Mouse (Mus musculus) spleen, postnatal 4 days (tissue): ENCODE results near the gene Nup37.
A peak's percentile ranks its signal among the peaks of the same experiment; 100 is the strongest.

Experiments used
- DNase-seq, 2 experiments: peaks; one replicate each; pipeline ENCODE4 v3.0.0; 2022; ENCODE audit warnings: low spot score in 2 of 2

Nup37 gene

GRCm38 (mm10) chr10:88146707-88147477 lies at the start of gene Nup37, which contains the start of gene Parpbp:
TSS of gene Nup37 (plus strand) at chr10:88146992.
TSS of gene Parpbp (minus strand) at chr10:88146941.
- DNase-seq: peak; percentile 92 to 96

GRCm38 (mm10) chr10:88106169-88106568 lies 40.6 kb upstream of the Nup37 start:
- no peak for DNase-seq

DNA sequence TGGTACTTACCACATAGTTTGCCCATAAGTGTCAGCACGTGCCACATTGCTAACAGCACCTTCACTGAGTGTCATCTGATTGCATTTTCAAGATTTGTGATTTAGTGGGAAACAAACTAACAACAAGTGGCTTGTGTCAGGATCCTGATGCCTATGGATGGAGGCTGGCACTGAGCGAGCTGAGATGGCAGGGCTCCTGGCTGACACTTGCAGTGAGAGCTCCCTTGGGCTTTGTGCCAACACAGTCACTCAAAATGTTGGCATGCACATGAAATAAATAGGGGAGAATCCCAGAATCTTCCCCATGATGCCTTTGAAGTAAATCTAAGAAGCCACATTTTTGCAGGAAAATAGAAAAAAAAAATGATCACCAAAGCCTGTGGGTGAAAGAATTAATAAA lies 33.5 kb upstream of the Nup37 start:
- DNase-seq: no peak

DNA sequence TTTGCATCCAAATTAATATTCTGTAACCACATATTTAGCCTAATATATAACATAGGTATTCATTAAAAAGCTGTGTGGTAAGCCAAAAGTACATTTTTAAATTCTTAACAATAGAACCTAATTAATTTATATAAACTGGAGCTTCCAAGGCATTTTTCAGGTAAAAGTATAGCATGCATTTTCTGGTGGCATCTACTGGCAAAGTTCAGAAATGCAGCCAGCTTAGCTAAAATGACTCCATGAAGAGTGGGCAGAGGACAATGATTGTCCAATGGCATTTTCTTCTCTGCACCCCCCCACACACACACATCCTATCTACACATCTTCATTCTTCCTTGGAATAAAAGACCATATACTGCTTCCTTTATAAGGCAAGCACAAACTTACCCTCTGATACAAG lies 27.1 kb upstream of the Nup37 start:
- no peak for DNase-seq

DNA sequence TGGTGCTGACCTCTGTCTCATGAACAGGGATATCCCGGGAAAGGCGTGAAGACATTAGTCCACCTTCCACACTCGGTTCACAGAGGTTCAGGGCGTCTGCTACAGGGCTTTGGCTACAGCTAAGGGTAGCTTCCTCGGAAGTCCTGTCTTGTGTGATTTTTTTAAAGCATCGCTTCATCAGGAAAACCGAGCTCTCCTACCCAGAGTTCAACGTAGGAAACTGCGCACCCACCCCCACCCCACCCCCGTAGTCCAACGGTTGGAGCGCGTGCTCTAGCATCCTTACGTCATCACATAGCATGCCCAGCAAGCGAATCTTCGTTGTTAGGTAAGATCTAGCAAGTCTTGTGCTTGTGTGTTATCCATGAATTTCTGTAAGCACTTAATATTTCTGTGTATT lies 11.2 kb upstream of the Nup37 start:
- DNase-seq: no peak

DNA sequence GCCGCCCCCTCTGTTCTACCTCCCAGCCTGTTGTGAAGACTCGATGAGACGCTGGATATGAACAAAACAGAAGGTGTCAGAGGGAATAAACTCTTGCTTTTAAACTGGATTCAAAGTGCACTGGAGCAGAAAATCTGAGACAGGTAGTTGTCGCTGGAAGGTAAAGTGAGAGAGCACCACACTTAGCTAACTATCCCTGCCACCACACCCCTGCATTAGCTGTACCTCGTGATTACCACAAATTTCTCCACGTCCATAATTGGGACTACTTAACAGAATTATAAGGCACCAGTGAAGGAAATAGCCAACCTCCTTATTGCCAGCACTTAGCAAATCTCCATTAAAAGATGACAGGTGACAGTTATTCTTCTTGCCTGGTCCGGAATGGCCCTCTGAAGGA lies 605 bp upstream of the Nup37 start:
- no peak for DNase-seq

GRCm38 (mm10) chr10:88150381-88150780 lies 3.6 kb downstream of the Nup37 start:
- DNase-seq: no peak

DNA sequence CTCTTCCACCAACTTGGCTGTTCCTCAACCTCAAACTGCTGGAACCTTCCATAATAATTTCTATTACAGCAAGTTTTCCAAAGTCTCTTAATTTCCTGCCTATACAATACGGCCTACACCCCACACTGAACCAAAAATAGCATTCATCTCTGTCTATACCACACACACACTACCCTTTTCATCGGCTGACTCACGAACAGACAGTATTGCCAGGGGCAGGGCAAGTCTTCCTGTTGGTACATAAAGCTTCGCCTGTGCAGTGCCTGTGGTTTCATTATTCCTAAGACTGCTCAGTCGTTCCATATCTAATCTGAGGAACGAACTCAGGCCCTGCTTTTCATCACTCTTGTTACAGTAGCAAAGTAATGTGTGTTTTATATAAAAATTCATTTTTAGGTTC lies 4.9 kb downstream of the Nup37 start:
- DNase-seq: no peak

DNA sequence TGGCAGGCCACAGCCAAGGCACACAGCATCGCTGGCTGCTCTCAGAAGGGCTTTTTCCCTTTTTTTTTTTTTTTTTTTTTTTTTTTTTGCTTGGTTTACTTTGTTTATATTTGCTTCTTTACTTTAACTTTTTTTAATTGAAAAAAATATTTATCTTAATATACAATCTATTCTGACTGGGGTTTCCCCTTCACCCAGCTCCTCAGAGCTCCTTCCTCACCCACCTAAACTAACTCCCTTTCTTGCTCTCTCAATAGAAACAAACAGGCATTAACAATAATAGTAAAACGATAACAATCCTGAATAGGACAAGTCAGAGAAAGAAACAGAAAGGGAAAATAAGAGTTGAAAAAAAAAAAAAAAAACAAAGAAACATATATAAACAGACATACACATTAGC lies 15.3 kb downstream of the Nup37 start:
- DNase-seq: no peak

DNA sequence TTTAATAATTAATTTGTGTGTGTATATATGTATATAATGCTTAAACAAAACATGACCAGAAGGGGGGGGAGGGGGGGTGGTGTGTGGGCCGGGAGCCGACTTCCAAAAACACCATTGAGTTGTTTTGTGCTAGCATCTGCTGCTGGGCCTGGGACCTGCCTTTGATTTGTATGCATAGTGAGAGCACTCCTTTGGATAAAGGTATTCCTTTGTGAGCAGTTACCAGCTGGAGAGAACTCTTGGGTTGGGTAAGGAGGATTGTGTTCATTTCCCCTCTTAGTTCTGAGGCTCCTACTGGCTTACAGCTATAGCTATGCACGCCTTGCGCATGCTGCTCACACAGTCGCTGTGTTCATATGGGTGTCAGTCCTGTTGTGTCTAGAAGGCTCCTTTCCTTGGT lies 15.9 kb downstream of the Nup37 start:
- no peak for DNase-seq

DNA sequence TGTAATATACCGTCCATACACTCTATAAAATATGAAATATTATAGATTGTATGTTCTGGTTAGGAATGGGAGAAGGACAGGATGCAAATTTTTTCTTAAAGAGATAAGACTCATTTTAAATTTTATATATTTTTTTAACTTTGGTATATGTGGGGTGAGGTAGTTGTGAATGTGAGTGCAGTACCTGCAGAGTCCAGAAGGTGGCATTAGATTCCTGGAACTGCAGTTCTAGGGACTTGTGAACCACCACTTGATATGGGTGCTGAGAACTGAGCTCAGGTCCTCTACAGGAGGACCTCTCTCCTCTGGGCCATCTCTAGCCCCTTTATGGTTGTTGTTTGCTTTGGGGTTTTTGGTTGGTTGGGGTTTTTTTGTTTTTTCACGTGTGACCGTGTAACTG lies 19.4 kb downstream of the Nup37 start:
- no peak for DNase-seq

GRCm38 (mm10) chr10:88167438-88168077 lies 20.8 kb downstream of the Nup37 start:
- no peak for DNase-seq

- no peak for DNase-seq
Measured at GRCm38 (mm10) chr10:88200541-88200940, 53.7 kb downstream of the Nup37 start.

DNA sequence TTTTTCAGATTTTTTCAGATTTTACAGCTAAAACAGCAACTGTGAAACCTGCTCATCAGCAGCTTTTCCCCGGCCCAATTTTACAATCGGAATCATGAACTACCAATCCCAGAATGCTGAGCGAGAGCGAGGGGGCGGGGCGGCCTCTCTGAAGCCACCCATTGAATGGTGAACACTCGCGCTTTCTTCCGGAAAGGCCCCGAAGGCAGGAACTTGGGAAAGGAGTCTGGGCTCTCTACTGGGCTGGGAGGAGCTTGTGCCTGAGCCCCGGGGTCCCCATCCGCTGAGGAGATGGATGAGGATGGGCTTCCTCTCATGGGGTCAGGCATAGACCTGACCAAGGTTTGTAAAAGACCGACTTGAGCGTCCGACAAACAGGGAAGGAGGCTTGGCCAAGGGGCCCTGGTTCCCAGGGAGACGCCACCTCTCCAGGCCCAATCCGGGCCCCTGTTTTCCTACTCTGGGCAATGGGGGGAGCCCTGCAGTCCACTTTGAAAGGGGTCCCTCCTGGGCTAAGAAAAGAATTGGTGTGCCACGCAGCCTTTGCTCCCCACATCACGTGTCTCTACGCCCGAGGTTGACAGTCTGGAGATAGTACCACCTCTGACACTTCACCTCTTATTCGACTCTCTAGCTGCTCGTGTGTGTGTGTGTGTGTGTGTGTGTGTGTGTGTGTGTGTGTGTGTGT lies 54.3 kb downstream of the Nup37 start, which contains the start of gene Washc3:
Gene Washc3, plus strand, starts transcription at position 143 of the 688 bp plus-strand sequence.
- DNase-seq: peak; percentile 84 to 90

GRCm38 (mm10) chr10:88201650-88202049 lies 54.9 kb downstream of the Nup37 start:
- DNase-seq: no peak

- no peak for DNase-seq
Measured at GRCm38 (mm10) chr10:88202581-88202980, 55.8 kb downstream of the Nup37 start.

DNA sequence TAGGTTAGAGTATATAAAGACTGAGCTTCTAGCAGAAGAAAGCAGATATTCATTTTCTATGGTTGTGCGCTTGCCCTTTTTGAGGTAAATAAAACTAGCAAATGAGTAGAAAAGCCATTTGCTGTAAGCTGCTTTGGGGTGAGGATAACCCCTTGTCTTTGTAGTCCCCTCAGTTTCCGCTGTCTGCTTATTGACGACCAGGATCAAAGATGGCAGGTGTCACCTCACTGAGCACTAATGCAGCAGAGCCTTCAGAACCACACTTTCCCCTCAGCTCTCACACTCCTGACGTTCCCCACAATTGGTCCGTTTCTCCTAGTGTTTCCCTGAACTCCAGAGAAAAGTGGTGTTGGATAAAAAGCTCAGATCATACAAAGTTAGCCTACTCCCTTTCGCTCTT lies 56.4 kb downstream of the Nup37 start:
- no peak for DNase-seq

DNA sequence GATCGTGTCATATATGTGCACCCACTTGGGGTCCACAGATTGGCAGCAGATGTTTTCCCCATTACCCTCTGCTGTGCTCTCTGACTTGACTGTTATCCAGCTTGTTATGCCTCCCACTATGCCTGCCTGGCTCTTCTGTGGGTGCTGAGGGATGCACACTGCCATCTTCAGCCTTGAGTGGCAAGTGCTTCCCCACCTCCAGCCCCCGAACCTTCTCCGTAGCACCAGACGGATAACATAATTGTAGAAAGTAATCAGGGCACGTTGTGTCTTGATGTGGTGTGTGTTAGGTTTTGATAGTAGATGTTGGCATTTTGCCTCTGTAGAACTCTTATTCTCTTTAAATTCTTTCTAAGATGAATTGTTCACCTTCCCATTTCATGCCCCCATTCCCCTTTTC lies 65.9 kb downstream of the Nup37 start:
- no peak for DNase-seq

- DNase-seq: no peak
Measured at GRCm38 (mm10) chr10:88214800-88215514, 68.2 kb downstream of the Nup37 start.

GRCm38 (mm10) chr10:88218161-88218560 lies 71.4 kb downstream of the Nup37 start:
- no peak for DNase-seq

DNA sequence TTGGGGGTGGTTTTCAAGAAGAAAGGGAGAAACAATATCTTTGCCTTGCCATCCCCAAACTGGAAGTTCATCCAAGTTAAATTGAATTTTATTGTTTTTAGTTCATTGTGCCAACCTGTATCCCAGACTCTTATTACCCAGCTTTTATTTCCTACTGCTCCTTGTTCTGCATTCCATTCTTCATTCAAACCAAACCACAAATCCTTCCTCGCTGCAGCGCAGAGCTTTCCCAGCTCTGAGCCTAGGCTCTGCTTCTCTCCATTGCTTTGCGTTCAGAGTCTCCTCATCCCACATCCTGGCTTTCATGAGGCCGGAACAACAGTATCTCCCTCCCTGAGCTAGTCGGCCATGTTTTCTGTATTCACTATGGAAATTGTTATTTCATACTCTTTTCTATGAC lies 74.9 kb downstream of the Nup37 start:
- DNase-seq: no peak

GRCm38 (mm10) chr10:88225421-88225820 lies 78.6 kb downstream of the Nup37 start:
- DNase-seq: no peak
